Mouse (Mus musculus): Measurements from ENCODE around the gene Mob3b.

- TF ChIP-seq POLR2AphosphoS5 (IDR thresholded peaks at IDR 0.05; ENCODE audit: insufficient replicate concordance, low read depth, low read length), result no peak
- TF ChIP-seq CTCF (IDR thresholded peaks at IDR 0.05; ENCODE audit: low read depth, low read length), result no peak
- no peak for TF ChIP-seq TAL1 (conservative IDR thresholded peaks at IDR 0.05; ENCODE audit: low read depth, low read length)
- TF ChIP-seq GATA1 (IDR thresholded peaks at IDR 0.05; ENCODE audit: borderline replicate concordance, low read length), result no peak
Observed at GRCm38 (mm10) chr4:35117144-35117543, 40.1 kb downstream of the Mob3b start.

Data from G1E (cell line).